Mouse (Mus musculus) midbrain, embryonic 14.5 days (tissue): ENCODE data around the gene Ptges2. TPM values are rescaled to one million over a fixed set of nuclear protein-coding genes. Genes with fewer than 3 reads are reported as not detected.

Experiments
- ATAC-seq: fragments of 200-750 bp; cut with Nextera tagmentation; 2 replicates; pipeline ENCODE4 v1.8.0; 2017; ENCODE audit warnings: moderate number of reproducible peaks, moderate library complexity; ENCODE audit not compliant: low FRiP score, low TSS enrichment
- DNase-seq: peaks from one replicate; pipeline ENCODE4 v3.0.0-alpha.2; 2015
- H3K27ac ChIP-seq: fragments of 300-500 bp; sonication (generic); replicated peaks from 2 replicates; pipeline ENCODE4 v1.5.1; 2014; ENCODE audit warnings: mild to moderate bottlenecking, low read depth, low read length, moderate library complexity
- H3K27me3 ChIP-seq: fragments of 300-500 bp; sonication (generic); 2 replicates; pipeline ENCODE4 v1.6.1; 2014; ENCODE audit warnings: low read length, control low read depth, mixed read lengths; ENCODE audit not compliant: control insufficient read depth, insufficient read depth
- H3K36me3 ChIP-seq: fragments of 300-500 bp; sonication (generic); 2 replicates; pipeline ENCODE4 v1.6.1; 2014; ENCODE audit warnings: low read length, control low read depth; ENCODE audit not compliant: control insufficient read depth, insufficient read depth
- H3K4me1 ChIP-seq: fragments of 300-500 bp; sonication (generic); 2 replicates; pipeline ENCODE4 v1.6.1; 2014; ENCODE audit warnings: mild to moderate bottlenecking, antibody characterized with exemption, low read length, control low read depth; ENCODE audit not compliant: control insufficient read depth, insufficient read depth
- H3K4me2 ChIP-seq: fragments of 300-500 bp; sonication (generic); 2 replicates; pipeline ENCODE4 v1.6.1; 2014; ENCODE audit warnings: mild to moderate bottlenecking, low read length, moderate library complexity
- H3K4me3 ChIP-seq: fragments of 300-500 bp; sonication (generic); replicated peaks from 2 replicates; pipeline ENCODE4 v1.5.1; 2014; ENCODE audit warnings: low read depth, low read length
- H3K9ac ChIP-seq: fragments of 300-500 bp; sonication (generic); replicated peaks from 2 replicates; pipeline ENCODE4 v1.6.1; 2014; ENCODE audit warnings: mild to moderate bottlenecking, low read length, moderate library complexity
- H3K9me3 ChIP-seq: fragments of 300-500 bp; sonication (generic); 2 replicates; pipeline ENCODE4 v1.6.1; 2016; ENCODE audit warnings: low read length, control low read depth, mixed read lengths; ENCODE audit not compliant: control insufficient read depth
- WGBS: fragments of 180-500 bp; shearing (Covaris S2); extraction: QIAGEN DNeasy Blood & Tissue Kit; methylation state at CpG from one replicate; pipeline ENCODE4 v1.1.7; 2014; 5-methylcytosine and 5-hydroxymethylcytosine counted together
- polyA plus RNA-seq: library from polyadenylated mRNA; unstranded; fragments of >200 nt; fragmentation: Nextera tagmentation; extraction: Ambion mirVana; gene quantifications from 2 replicates; pipeline ENCODE4 v1.2.1, GENCODE M21; 2014

The Ptges2 gene
- polyA plus RNA-seq, 1 experiment from 2014 or later = 46.2 TPM

- DNase-seq = peak; percentile 40
- peaks cover 29% of the 10 kb centered on the region for H3K36me3 ChIP-seq
- peaks cover 18% of the 10 kb centered on the region for H3K4me1 ChIP-seq
- peaks cover 4% of the 10 kb centered on the region; the same call in 1 of the 2 replicates for H3K27me3 ChIP-seq
- peak overlapping the region; percentile 81 for H3K4me3 ChIP-seq
- no peaks in the 10 kb centered on the region for H3K9me3 ChIP-seq
- 10% methylated on average over 19 of the region's 19 CpGs for WGBS
- H3K9ac ChIP-seq = peak overlapping the region; percentile 86
- ATAC-seq = peak; percentile 51; the same call in 1 of the 2 replicates
- peak overlapping the region; percentile 88 for H3K4me2 ChIP-seq
- H3K27ac ChIP-seq = peak overlapping the region; percentile 86
These were observed 32.2 kb upstream of the Ptges2 start for GRCm38 (mm10) chr2:32363376-32364106.

DNA sequence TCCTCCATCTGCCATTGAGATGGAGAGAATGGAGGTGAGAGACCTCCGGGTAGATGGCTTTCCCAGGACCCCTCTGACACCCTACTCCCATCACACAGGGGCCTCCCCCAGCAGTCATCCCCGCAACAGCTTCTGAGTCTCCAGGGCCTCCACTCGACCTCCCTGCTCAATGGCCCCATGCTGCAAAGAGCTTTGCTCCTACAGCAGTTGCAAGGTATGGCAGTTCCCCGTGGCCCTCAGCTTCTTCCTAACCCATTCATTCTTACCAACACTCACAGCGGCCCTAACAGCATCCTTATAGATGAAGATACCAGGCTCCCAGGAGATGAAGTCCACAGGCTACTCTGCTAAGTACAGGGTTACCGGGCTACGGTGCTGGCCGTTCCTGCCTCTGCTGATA lies 31.6 kb upstream of the Ptges2 start:
- ATAC-seq = no peak
- Histone ChIP-seq H3K9ac (no peak overlapping the region; the same call in 1 of the 2 replicates), H3K36me3 (peaks cover 29% of the 10 kb centered on the region), H3K27me3 (peaks cover 4% of the 10 kb centered on the region; the same call in 1 of the 2 replicates), H3K9me3 (no peaks in the 10 kb centered on the region), H3K4me3 (peak overlapping the region; percentile 81; the same call in 1 of the 2 replicates), H3K4me1 (peaks cover 18% of the 10 kb centered on the region), H3K4me2 (peak overlapping the region; percentile 88), H3K27ac (no peak overlapping the region)
- no peak for DNase-seq
- WGBS = 88% methylated on average over 8 of the region's 8 CpGs

GRCm38 (mm10) chr2:32367315-32367714 lies 28.4 kb upstream of the Ptges2 start:
- Histone ChIP-seq H3K4me3 (no peak overlapping the region), H3K27me3 (no peaks in the 10 kb centered on the region), H3K9ac (no peak overlapping the region), H3K9me3 (no peaks in the 10 kb centered on the region), H3K4me2 (no peak overlapping the region), H3K4me1 (peaks cover 8% of the 10 kb centered on the region), H3K36me3 (peaks cover 61% of the 10 kb centered on the region), H3K27ac (no peak overlapping the region)
- DNase-seq (no peak), ATAC-seq (no peak)
- WGBS = 97% methylated on average over 5 of the region's 5 CpGs

DNA sequence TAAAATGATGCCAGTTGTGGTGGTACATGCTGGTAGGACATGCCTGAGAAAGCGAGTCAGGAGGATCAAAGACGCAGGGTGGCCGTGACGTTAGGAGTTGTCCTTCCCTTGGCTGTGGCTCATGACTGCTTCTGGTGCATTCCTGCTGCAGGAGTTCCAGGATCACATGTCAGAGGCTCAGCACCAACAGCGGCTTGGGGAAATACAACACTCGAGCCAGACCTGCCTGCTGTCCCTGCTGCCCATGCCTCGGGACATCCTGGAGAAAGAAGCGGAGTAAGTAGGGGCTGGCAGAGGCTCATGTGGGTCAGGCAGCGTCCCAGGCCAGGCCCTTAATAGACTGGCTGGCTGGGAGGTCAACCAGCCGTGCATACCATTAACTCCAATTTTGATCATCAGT lies 21.5 kb upstream of the Ptges2 start:
- H3K9ac ChIP-seq = no peak overlapping the region
- WGBS = 91% methylated on average over 10 of the region's 10 CpGs
- ATAC-seq (no peak), DNase-seq (no peak)
- no peak overlapping the region for H3K4me3 ChIP-seq
- H3K27me3 ChIP-seq = no peaks in the 10 kb centered on the region
- no peaks in the 10 kb centered on the region for H3K4me1 ChIP-seq
- H3K27ac ChIP-seq = no peak overlapping the region
- H3K4me2 ChIP-seq = no peak overlapping the region
- H3K36me3 ChIP-seq = peaks cover 94% of the 10 kb centered on the region
- H3K9me3 ChIP-seq = no peaks in the 10 kb centered on the region

DNA sequence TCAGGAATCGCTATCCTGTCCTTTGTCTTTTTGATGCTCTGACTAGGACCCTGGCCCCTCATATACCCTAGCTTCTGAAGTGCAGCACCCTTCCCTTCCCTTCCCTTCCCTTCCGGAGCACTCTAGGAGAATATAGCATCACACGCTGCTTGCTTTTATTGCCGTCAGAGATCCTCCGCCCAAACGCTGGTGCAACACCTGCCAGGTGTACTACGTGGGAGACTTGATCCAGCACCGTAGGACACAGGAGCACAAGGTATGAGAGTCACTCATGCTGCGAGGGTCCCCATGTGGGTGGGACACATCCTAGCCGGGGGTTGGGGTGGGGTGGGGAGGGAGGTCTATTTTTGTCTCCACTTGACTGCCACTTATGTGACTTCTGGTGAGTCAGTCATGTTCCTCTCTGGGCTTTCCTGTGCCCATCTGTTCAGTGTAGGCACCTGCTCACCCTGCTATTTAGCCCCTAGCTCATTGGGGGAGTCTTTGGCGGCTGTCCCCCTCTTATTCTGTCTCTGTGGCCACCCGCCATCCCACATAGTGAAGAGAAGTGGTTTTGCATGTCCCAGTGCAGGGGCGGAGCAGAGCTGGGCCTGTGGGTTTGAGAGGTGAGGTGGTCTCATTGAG lies 20.3 kb upstream of the Ptges2 start:
- DNase-seq (no peak), ATAC-seq (no peak)
- Histone ChIP-seq H3K27ac (no peak overlapping the region), H3K4me2 (no peak overlapping the region), H3K9ac (no peak overlapping the region), H3K27me3 (no peaks in the 10 kb centered on the region), H3K9me3 (no peaks in the 10 kb centered on the region), H3K36me3 (peaks cover 90% of the 10 kb centered on the region), H3K4me3 (no peak overlapping the region), H3K4me1 (no peaks in the 10 kb centered on the region)
- WGBS = 94% methylated on average over 13 of the region's 13 CpGs

DNA sequence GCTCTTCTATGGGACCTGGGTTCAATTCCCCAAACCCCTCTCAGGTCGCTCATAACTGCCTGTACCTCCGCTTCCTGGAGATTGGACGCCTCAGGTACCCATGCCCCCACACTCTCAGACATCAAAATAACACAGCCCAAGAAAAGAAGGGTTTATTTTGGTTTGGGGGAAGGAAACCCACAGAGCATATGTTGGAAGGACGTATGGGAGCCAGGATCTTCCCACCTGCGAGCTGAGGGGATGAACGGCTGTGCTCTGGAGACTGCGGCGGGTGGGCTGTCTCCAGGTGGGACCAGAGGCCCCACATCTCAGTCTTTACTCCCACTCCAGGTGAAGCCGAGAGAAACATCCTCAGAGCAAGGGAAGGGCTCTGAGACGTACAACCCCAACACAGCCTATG lies 18.7 kb upstream of the Ptges2 start:
- no peak overlapping the region for H3K9ac ChIP-seq
- 96% methylated on average over 10 of the region's 10 CpGs for WGBS
- H3K36me3 ChIP-seq = peaks cover 74% of the 10 kb centered on the region

GRCm38 (mm10) chr2:32380001-32380500 lies 15.6 kb upstream of the Ptges2 start:
- no peak overlapping the region for H3K4me2 ChIP-seq
- no peaks in the 10 kb centered on the region for H3K4me1 ChIP-seq
- no peak overlapping the region for H3K4me3 ChIP-seq
- peaks cover 50% of the 10 kb centered on the region for H3K36me3 ChIP-seq
- DNase-seq (no peak), ATAC-seq (no peak)
- H3K9ac ChIP-seq = no peak overlapping the region
- no peaks in the 10 kb centered on the region for H3K27me3 ChIP-seq
- no peak overlapping the region for H3K27ac ChIP-seq
- 90% methylated on average over 7 of the region's 7 CpGs for WGBS
- no peaks in the 10 kb centered on the region for H3K9me3 ChIP-seq

More for the DNA sequence above, 18.7 kb upstream of the Ptges2 start:
- ATAC-seq (no peak), DNase-seq (no peak)
- H3K9me3 ChIP-seq = no peaks in the 10 kb centered on the region
- H3K4me2 ChIP-seq = no peak overlapping the region
- no peaks in the 10 kb centered on the region for H3K4me1 ChIP-seq
- H3K27ac ChIP-seq = no peak overlapping the region
- no peak overlapping the region for H3K4me3 ChIP-seq
- H3K27me3 ChIP-seq = no peaks in the 10 kb centered on the region

GRCm38 (mm10) chr2:32381141-32381774 lies 14.4 kb upstream of the Ptges2 start:
- peak overlapping the region; percentile 96 for H3K4me2 ChIP-seq
- H3K4me3 ChIP-seq = peak overlapping the region; percentile 67
- no peaks in the 10 kb centered on the region for H3K4me1 ChIP-seq
- H3K9me3 ChIP-seq = no peaks in the 10 kb centered on the region
- ATAC-seq = peak; percentile 43
- WGBS = under 1% methylated on average over 27 of the region's 27 CpGs
- H3K9ac ChIP-seq = peak overlapping the region; percentile 62
- no peak overlapping the region for H3K27ac ChIP-seq
- DNase-seq = peak; percentile 66
- peaks cover 38% of the 10 kb centered on the region for H3K36me3 ChIP-seq
- no peaks in the 10 kb centered on the region for H3K27me3 ChIP-seq
